Mouse (Mus musculus) heart, postnatal 25 days (tissue): ENCODE measurements at regions not wholly inside any gene's neighbourhood (a gene's known extent, or its start where the extent isn't known, plus 50 kb on each side); places are given as distances from the start of the nearest gene placed in this dataset.
A peak's percentile ranks its signal among the peaks of the same experiment; 100 is the strongest.

Experiments used
- DNase-seq: peaks from one replicate; pipeline ENCODE4 v3.0.0; 2022; ENCODE audit warnings: low spot score
- intact Hi-C: fragments of 180-260 bp; cut with DNase I; formaldehyde crosslinking; loops from one replicate; pipeline ENCODE4 v1.15.1; 2025

GRCm38 (mm10) chr3:133599731-133600130 is 54.8 kb upstream of the Tet2 start:
- intact Hi-C loops, result loop anchor here (5.0 kb wide), 1 partner anchor 52 kb away; the partner anchor contains the start of gene Tet2
- DNase-seq, result no peak

DNA sequence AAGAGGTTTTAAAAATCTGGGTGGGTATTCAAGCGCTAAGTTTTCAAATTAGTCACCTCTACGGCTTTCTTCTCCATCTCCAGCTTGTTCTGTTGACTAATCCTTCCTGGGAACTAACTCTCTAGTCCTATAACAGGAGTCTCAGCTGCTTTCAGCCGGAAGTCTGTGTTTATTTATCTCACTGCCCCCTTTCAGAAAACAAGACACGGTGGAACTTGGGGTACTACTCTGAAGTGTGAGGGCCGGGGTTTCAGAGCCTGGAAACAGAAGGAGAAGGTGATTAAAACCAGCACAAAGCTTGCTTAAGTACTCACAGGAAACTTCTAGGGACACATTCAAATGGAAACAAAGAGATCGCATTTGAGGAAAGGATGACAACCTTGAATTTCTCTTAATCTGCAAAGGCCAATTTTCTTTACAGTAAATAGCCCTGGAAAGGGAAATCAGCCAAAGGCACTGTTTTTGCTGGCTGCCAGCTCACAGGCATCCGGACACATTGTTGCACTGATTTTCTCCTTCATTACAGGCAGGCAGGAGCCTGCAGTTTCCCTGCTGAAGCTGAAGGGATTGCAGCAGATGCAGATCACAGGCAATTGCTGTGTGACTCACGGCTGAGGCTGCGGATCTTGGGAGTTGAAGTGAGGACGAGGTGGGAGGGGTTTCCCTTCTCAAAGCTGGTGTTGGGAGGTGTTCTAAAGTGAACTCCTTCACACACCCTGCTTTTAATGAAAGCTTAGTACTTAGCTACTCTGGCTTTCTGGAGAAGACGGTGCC is 55.7 kb upstream of the Tet2 start:
- intact Hi-C loops, result loop anchor here (5.0 kb wide), 1 partner anchor 53 kb away; the partner anchor contains the start of gene Tet2
- DNase-seq, result peak; percentile 59

- intact Hi-C loops, result no loop called here
- DNase-seq, result no peak
Observed at GRCm38 (mm10) chr3:133605460-133605859, 60.5 kb upstream of the Tet2 start.

GRCm38 (mm10) chr3:133608845-133609261 is 63.9 kb upstream of the Tet2 start:
- DNase-seq, result no peak

GRCm38 (mm10) chr3:133613836-133614711 is 69.1 kb upstream of the Tet2 start:
- intact Hi-C loops, result no loop called here

More at GRCm38 (mm10) chr3:133608845-133609261, 63.9 kb upstream of the Tet2 start:
- intact Hi-C loops, result no loop called here

GRCm38 (mm10) chr3:133614712-133615426 is 69.9 kb upstream of the Tet2 start:
- no peak for DNase-seq
- intact Hi-C loops, result no loop called here

More at GRCm38 (mm10) chr3:133613836-133614711, 69.1 kb upstream of the Tet2 start:
- no peak for DNase-seq

DNA sequence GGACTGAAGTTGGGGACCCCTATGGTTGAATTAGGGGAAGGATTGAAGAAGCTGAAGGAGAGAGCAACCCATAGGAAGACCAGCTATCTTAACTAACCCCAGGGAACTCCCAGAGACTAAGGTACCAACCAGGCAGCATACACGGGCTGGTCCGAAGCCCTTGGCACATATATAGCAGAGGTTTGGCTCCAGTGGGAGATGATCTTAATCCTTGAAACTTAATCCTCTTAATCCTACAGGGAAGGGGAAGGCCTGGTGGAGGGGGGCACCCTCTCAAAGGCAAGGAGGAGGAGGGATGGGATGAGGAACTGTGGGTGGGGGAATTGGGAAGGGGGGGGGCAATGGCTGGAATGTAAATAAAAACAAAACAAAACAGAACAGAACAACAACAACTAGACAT is 72.1 kb upstream of the Tet2 start:
- no peak for DNase-seq
- intact Hi-C loops, result no loop called here

GRCm38 (mm10) chr3:133618491-133618890 is 73.6 kb upstream of the Tet2 start:
- DNase-seq, result no peak
- intact Hi-C loops, result no loop called here

- intact Hi-C loops, result no loop called here
Observed at GRCm38 (mm10) chr3:133623201-133623744, 78.3 kb upstream of the Tet2 start.

GRCm38 (mm10) chr3:133624079-133624875 is 79.3 kb upstream of the Tet2 start:
- intact Hi-C loops, result no loop called here
- no peak for DNase-seq

More at GRCm38 (mm10) chr3:133623201-133623744, 78.3 kb upstream of the Tet2 start:
- DNase-seq, result no peak

DNA sequence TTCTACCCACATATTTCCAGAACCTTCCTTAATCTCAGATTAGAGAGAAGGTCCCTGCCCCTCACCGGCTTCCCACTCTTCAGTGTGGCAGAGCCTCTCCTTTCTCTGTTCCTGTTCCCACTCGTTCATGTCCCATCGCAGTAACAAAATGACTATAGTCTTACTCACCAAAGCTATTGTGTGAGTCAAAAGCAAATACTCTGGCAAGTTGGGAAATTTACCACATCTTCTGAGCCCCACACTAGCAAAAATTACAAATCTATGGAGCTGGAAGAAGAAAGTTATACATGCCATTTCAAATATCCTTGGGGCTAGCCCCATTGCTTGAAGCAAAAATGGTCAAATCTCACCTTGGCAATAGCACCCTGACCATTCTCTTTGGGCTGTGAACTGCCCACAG is 80.1 kb upstream of the Tet2 start:
- intact Hi-C loops, result no loop called here
- no peak for DNase-seq

DNA sequence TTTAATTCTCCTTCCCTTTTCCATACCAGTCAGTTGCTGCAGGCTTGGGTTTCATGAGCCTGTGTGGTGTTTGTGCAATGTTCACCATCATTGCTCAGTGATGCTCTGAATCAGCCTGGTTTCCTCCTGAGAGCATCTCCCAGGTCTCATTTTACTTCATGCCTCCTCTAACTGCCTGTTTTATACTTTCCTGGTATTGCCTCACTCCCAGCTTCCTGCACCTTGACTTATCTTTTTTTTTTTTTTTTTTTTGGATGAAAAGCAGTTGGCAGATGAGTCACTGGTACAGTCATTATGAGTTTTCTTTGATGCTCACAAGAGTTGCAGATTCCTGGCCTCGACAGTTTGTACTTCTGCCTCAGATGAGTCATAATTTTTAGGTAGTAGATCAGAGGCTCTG is 81.5 kb upstream of the Tet2 start:
- intact Hi-C loops, result no loop called here
- no peak for DNase-seq

GRCm38 (mm10) chr3:133627116-133627844 is 82.3 kb upstream of the Tet2 start:
- DNase-seq, result no peak

GRCm38 (mm10) chr3:133634306-133634705 is 89.4 kb upstream of the Tet2 start:
- intact Hi-C loops, result no loop called here
- no peak for DNase-seq

More at GRCm38 (mm10) chr3:133627116-133627844, 82.3 kb upstream of the Tet2 start:
- intact Hi-C loops, result no loop called here

DNA sequence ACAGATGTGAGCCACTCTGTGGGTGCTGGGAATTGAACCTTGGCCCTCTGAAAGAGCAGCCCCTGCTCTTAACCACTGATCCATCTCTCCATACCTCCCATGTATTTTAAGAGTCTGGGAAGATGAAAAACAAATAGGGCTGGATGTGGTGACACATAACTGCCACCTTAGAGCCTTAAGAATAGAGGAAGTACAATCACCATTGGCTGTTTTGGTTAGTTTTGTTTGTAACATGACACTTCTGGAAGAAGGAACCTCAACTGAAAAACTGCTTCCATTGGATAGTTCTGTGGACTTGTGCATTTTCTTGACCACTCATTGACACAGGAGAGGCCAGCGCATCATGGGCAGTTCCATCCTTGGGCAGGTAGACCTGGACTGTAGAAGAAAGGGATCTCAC is 100.7 kb upstream of the Tet2 start:
- intact Hi-C loops, result no loop called here
- DNase-seq, result no peak

GRCm38 (mm10) chr3:133646449-133647059 is 101.6 kb upstream of the Tet2 start:
- intact Hi-C loops, result no loop called here

GRCm38 (mm10) chr3:133650025-133650424 is 105.1 kb upstream of the Tet2 start:
- no peak for DNase-seq

More at GRCm38 (mm10) chr3:133646449-133647059, 101.6 kb upstream of the Tet2 start:
- DNase-seq, result no peak

DNA sequence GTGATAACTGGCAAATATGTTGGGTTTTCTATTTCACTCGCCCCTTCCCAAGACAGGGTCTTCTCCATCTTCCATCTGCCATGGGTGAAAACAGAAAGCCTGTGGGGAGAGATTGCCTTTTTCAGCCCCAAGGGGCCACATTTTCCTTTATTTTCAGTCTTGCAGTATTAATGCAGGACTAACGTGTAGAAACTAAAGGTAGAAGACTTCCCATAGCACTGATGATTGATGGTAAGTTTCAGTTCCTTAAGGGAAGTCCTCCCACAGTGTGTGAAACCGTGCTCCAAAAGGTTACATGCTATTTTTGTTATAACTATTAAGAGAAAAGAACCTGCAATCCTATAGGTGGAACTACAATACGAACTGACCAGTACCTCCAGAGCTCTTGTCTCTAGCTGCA is 107.1 kb upstream of the Tet2 start:
- intact Hi-C loops, result no loop called here

More at GRCm38 (mm10) chr3:133650025-133650424, 105.1 kb upstream of the Tet2 start:
- intact Hi-C loops, result no loop called here

More for the DNA sequence above, 107.1 kb upstream of the Tet2 start:
- DNase-seq, result no peak
